Mouse (Mus musculus): ENCODE results near the gene Tm7sf3. TPM values are rescaled to one million over a fixed set of nuclear protein-coding genes. Genes with fewer than 3 reads are reported as not detected.

The Tm7sf3 gene
- polyA plus RNA-seq, 1 experiment from 2014 or later = 41.9 TPM

GRCm38 (mm10) chr6:146674881-146675536 is 32.4 kb upstream of the Tm7sf3 start:
- Histone ChIP-seq H3K9ac (replicated peaks; ENCODE audit: low read length) (no peak overlapping the region), H3K9me3 (ENCODE audit: low read length) (peaks cover 10% of the 10 kb centered on the region), H3K4me2 (replicated peaks; ENCODE audit: low read depth, low read length) (no peak overlapping the region), H3K27ac (ENCODE audit: low read length) (no peak overlapping the region), H3K36me3 (ENCODE audit: insufficient read depth, low read length) (no peaks in the 10 kb centered on the region), H3K4me3 (ENCODE audit: low read length) (no peak overlapping the region), H3K4me1 (ENCODE audit: insufficient read depth, low read length) (no peaks in the 10 kb centered on the region), H3K27me3 (ENCODE audit: insufficient read depth, low read length) (no peaks in the 10 kb centered on the region)
- no peak for ATAC-seq (ENCODE audit: low FRiP score, low TSS enrichment)
- WGBS = 67% methylated on average over 4 of the region's 4 CpGs

- H3K9me3 ChIP-seq (ENCODE audit: low read length) = peaks cover 9% of the 10 kb centered on the region
- H3K4me1 ChIP-seq (ENCODE audit: insufficient read depth, low read length) = no peaks in the 10 kb centered on the region
- H3K27ac ChIP-seq (ENCODE audit: low read length) = no peak overlapping the region
- no peak overlapping the region for H3K9ac ChIP-seq (replicated peaks; ENCODE audit: low read length)
- 89% methylated on average over 8 of the region's 8 CpGs for WGBS
- no peak overlapping the region for H3K4me3 ChIP-seq (ENCODE audit: low read length)
- no peaks in the 10 kb centered on the region for H3K27me3 ChIP-seq (ENCODE audit: insufficient read depth, low read length)
- no peak for ATAC-seq (ENCODE audit: low FRiP score, low TSS enrichment)
- H3K4me2 ChIP-seq (replicated peaks; ENCODE audit: low read depth, low read length) = no peak overlapping the region
- H3K36me3 ChIP-seq (ENCODE audit: insufficient read depth, low read length) = no peaks in the 10 kb centered on the region
Observed at GRCm38 (mm10) chr6:146674420-146674819, 31.8 kb upstream of the Tm7sf3 start.

GRCm38 (mm10) chr6:146673696-146674095 is 31.1 kb upstream of the Tm7sf3 start:
- ATAC-seq (ENCODE audit: low FRiP score, low TSS enrichment) = no peak

GRCm38 (mm10) chr6:146672106-146672505 is 29.5 kb upstream of the Tm7sf3 start:
- Histone ChIP-seq H3K9me3 (ENCODE audit: low read length) (peaks cover 7% of the 10 kb centered on the region), H3K4me2 (replicated peaks; ENCODE audit: low read depth, low read length) (no peak overlapping the region), H3K27ac (ENCODE audit: low read length) (no peak overlapping the region), H3K27me3 (ENCODE audit: insufficient read depth, low read length) (no peaks in the 10 kb centered on the region), H3K4me3 (ENCODE audit: low read length) (no peak overlapping the region), H3K36me3 (ENCODE audit: insufficient read depth, low read length) (no peaks in the 10 kb centered on the region), H3K4me1 (ENCODE audit: insufficient read depth, low read length) (no peaks in the 10 kb centered on the region), H3K9ac (replicated peaks; ENCODE audit: low read length) (no peak overlapping the region)
- 81% methylated on average over 5 of the region's 5 CpGs for WGBS
- ATAC-seq (ENCODE audit: low FRiP score, low TSS enrichment) = no peak

More at GRCm38 (mm10) chr6:146673696-146674095, 31.1 kb upstream of the Tm7sf3 start:
- Histone ChIP-seq H3K27ac (ENCODE audit: low read length) (no peak overlapping the region), H3K36me3 (ENCODE audit: insufficient read depth, low read length) (no peaks in the 10 kb centered on the region), H3K4me2 (replicated peaks; ENCODE audit: low read depth, low read length) (no peak overlapping the region), H3K4me3 (ENCODE audit: low read length) (no peak overlapping the region), H3K27me3 (ENCODE audit: insufficient read depth, low read length) (no peaks in the 10 kb centered on the region), H3K9ac (replicated peaks; ENCODE audit: low read length) (no peak overlapping the region), H3K9me3 (ENCODE audit: low read length) (peaks cover 7% of the 10 kb centered on the region), H3K4me1 (ENCODE audit: insufficient read depth, low read length) (no peaks in the 10 kb centered on the region)
- 82% methylated on average over 4 of the region's 4 CpGs for WGBS

- ATAC-seq (ENCODE audit: low FRiP score, low TSS enrichment) = no peak
- H3K36me3 ChIP-seq (ENCODE audit: insufficient read depth, low read length) = no peaks in the 10 kb centered on the region
- H3K4me2 ChIP-seq (replicated peaks; ENCODE audit: low read depth, low read length) = no peak overlapping the region
- H3K4me3 ChIP-seq (ENCODE audit: low read length) = no peak overlapping the region
- no peak overlapping the region for H3K9ac ChIP-seq (replicated peaks; ENCODE audit: low read length)
- WGBS = 87% methylated on average over 15 of the region's 15 CpGs
- no peaks in the 10 kb centered on the region for H3K27me3 ChIP-seq (ENCODE audit: insufficient read depth, low read length)
- H3K27ac ChIP-seq (ENCODE audit: low read length) = no peak overlapping the region
- H3K4me1 ChIP-seq (ENCODE audit: insufficient read depth, low read length) = no peaks in the 10 kb centered on the region
- H3K9me3 ChIP-seq (ENCODE audit: low read length) = peaks cover 7% of the 10 kb centered on the region
Observed at GRCm38 (mm10) chr6:146670956-146671855, 28.6 kb upstream of the Tm7sf3 start.

- Histone ChIP-seq H3K9me3 (ENCODE audit: low read length) (peaks cover 7% of the 10 kb centered on the region), H3K27me3 (ENCODE audit: insufficient read depth, low read length) (no peaks in the 10 kb centered on the region), H3K4me3 (ENCODE audit: low read length) (no peak overlapping the region), H3K4me2 (replicated peaks; ENCODE audit: low read depth, low read length) (no peak overlapping the region), H3K27ac (ENCODE audit: low read length) (no peak overlapping the region), H3K4me1 (ENCODE audit: insufficient read depth, low read length) (no peaks in the 10 kb centered on the region), H3K36me3 (ENCODE audit: insufficient read depth, low read length) (no peaks in the 10 kb centered on the region), H3K9ac (replicated peaks; ENCODE audit: low read length) (no peak overlapping the region)
- no peak for ATAC-seq (ENCODE audit: low FRiP score, low TSS enrichment)
Observed at GRCm38 (mm10) chr6:146668606-146669005, 26.0 kb upstream of the Tm7sf3 start.

- Histone ChIP-seq H3K4me1 (ENCODE audit: insufficient read depth, low read length) (no peaks in the 10 kb centered on the region), H3K36me3 (ENCODE audit: insufficient read depth, low read length) (no peaks in the 10 kb centered on the region), H3K27ac (ENCODE audit: low read length) (no peak overlapping the region), H3K4me3 (ENCODE audit: low read length) (no peak overlapping the region), H3K27me3 (ENCODE audit: insufficient read depth, low read length) (no peaks in the 10 kb centered on the region), H3K9me3 (ENCODE audit: low read length) (peaks cover 7% of the 10 kb centered on the region), H3K9ac (replicated peaks; ENCODE audit: low read length) (no peak overlapping the region), H3K4me2 (replicated peaks; ENCODE audit: low read depth, low read length) (no peak overlapping the region)
- ATAC-seq (ENCODE audit: low FRiP score, low TSS enrichment) = no peak
- WGBS = 73% methylated on average over 6 of the region's 6 CpGs
Observed at GRCm38 (mm10) chr6:146666811-146667210, 24.2 kb upstream of the Tm7sf3 start.

GRCm38 (mm10) chr6:146665408-146665807 is 22.8 kb upstream of the Tm7sf3 start:
- 68% methylated on average over 2 of the region's 2 CpGs for WGBS
- Histone ChIP-seq H3K9me3 (ENCODE audit: low read length) (peaks cover 4% of the 10 kb centered on the region), H3K27me3 (ENCODE audit: insufficient read depth, low read length) (no peaks in the 10 kb centered on the region), H3K36me3 (ENCODE audit: insufficient read depth, low read length) (no peaks in the 10 kb centered on the region), H3K27ac (ENCODE audit: low read length) (no peak overlapping the region), H3K4me3 (ENCODE audit: low read length) (no peak overlapping the region), H3K4me2 (replicated peaks; ENCODE audit: low read depth, low read length) (no peak overlapping the region), H3K4me1 (ENCODE audit: insufficient read depth, low read length) (no peaks in the 10 kb centered on the region), H3K9ac (replicated peaks; ENCODE audit: low read length) (no peak overlapping the region)
- ATAC-seq (ENCODE audit: low FRiP score, low TSS enrichment) = no peak

- no peaks in the 10 kb centered on the region for H3K4me1 ChIP-seq (ENCODE audit: insufficient read depth, low read length)
- H3K36me3 ChIP-seq (ENCODE audit: insufficient read depth, low read length) = no peaks in the 10 kb centered on the region
- H3K27me3 ChIP-seq (ENCODE audit: insufficient read depth, low read length) = no peaks in the 10 kb centered on the region
- H3K9me3 ChIP-seq (ENCODE audit: low read length) = no peaks in the 10 kb centered on the region; the same call in 1 of the 2 replicates
- H3K4me3 ChIP-seq (ENCODE audit: low read length) = no peak overlapping the region
- H3K27ac ChIP-seq (ENCODE audit: low read length) = no peak overlapping the region
- H3K9ac ChIP-seq (replicated peaks; ENCODE audit: low read length) = no peak overlapping the region
- no peak for ATAC-seq (ENCODE audit: low FRiP score, low TSS enrichment)
- 92% methylated on average over 5 of the region's 5 CpGs for WGBS
- no peak overlapping the region for H3K4me2 ChIP-seq (replicated peaks; ENCODE audit: low read depth, low read length)
Observed at GRCm38 (mm10) chr6:146664917-146665316, 22.3 kb upstream of the Tm7sf3 start.

- Histone ChIP-seq H3K4me3 (ENCODE audit: low read length) (no peak overlapping the region), H3K27me3 (ENCODE audit: insufficient read depth, low read length) (no peaks in the 10 kb centered on the region), H3K9ac (replicated peaks; ENCODE audit: low read length) (no peak overlapping the region), H3K4me1 (ENCODE audit: insufficient read depth, low read length) (no peaks in the 10 kb centered on the region), H3K36me3 (ENCODE audit: insufficient read depth, low read length) (no peaks in the 10 kb centered on the region), H3K27ac (ENCODE audit: low read length) (no peak overlapping the region), H3K4me2 (replicated peaks; ENCODE audit: low read depth, low read length) (no peak overlapping the region), H3K9me3 (ENCODE audit: low read length) (no peaks in the 10 kb centered on the region)
- ATAC-seq (ENCODE audit: low FRiP score, low TSS enrichment) = no peak
- WGBS = 80% methylated on average over 5 of the region's 5 CpGs
Observed at GRCm38 (mm10) chr6:146664116-146664515, 21.5 kb upstream of the Tm7sf3 start.

All from kidney, embryonic 16.5 days (tissue).